Comparison of ENCODE assay signal across 8 mouse cellular contexts in genomic region chr8:94433981-94434466, GRCm38 (mm10). TPM values are rescaled to one million over a fixed set of nuclear protein-coding genes. Genes with fewer than 3 reads are reported as not detected.
A peak's percentile ranks its signal among the peaks of the same experiment; 100 is the strongest.
DNase-seq lines count a peak whose midpoint lies in the region; ATAC-seq and TF ChIP-seq lines count a peak whose summit lies in the region.

Gene Nlrc5 (plus strand): TSS chr8:94434356.

- H3K27ac ChIP-seq in forebrain, embryonic 16.5 days (ENCODE audit: low read length), result no peak within 1 kb of the TSS
- no peak within 1 kb of the TSS for H3K27ac ChIP-seq in layer of hippocampus, adult 2 months
- no peak within 1 kb of the TSS for H3K27ac ChIP-seq in lung, embryonic 14.5 days (ENCODE audit: low read depth)

- peak; percentile 31; the same call in 1 of the 2 replicates for ATAC-seq in forebrain, embryonic 16.5 days
- ATAC-seq in lung, embryonic 14.5 days (ENCODE audit: insufficient read depth), result peak; percentile 63; the same call in 1 of the 2 replicates
- peak; percentile 88 for ATAC-seq in neutrophil, adult 5-6 weeks (ENCODE audit: extremely low read depth, insufficient number of reproducible peaks, low FRiP score, poor library complexity, severe bottlenecking)

- H3K27me3 ChIP-seq in forebrain, embryonic 16.5 days (replicated peaks; ENCODE audit: control insufficient read depth, insufficient read depth, low read length), result 0 out of 2 replicates have a peak, but pooled peaks cover 9% of the 10 kb centered on the region
- H3K27me3 ChIP-seq in lung, embryonic 14.5 days (ENCODE audit: insufficient read depth, low read length), result peaks cover 8% of the 10 kb centered on the region; the same call in 1 of the 2 replicates

- H3K4me3 ChIP-seq in forebrain, embryonic 16.5 days (replicated peaks; ENCODE audit: low read length), result peak within 1 kb of the TSS; percentile 47
- H3K4me3 ChIP-seq in layer of hippocampus, adult 2 months, result peak within 1 kb of the TSS; percentile 49
- peak within 1 kb of the TSS; percentile 40 for H3K4me3 ChIP-seq in lung, embryonic 14.5 days (ENCODE audit: low read depth, low read length)

- DNase-seq in CD8-positive naive resting alpha-beta T cell, adult 2 months (ENCODE audit: low read depth in 2 of 2, low spot score in 2 of 2), result peak; percentile 89 to 90
- peak; percentile 20 for DNase-seq in cerebellum, adult 18-20 months
- peak; percentile 71 to 73 for DNase-seq in heart, postnatal 36 days
- peak; percentile 34 to 39 for DNase-seq in layer of hippocampus, adult 2 months (ENCODE audit: low spot score in 2 of 2)
- DNase-seq in lung, embryonic 14.5 days, result peak; percentile 75
- DNase-seq in testis, postnatal 14 days (ENCODE audit: low spot score), result peak; percentile 15

- peak within 1 kb of the TSS; percentile 25; the same call in 1 of the 2 replicates for H3K9ac ChIP-seq in forebrain, embryonic 16.5 days (replicated peaks; ENCODE audit: low read depth, low read length)
- peak within 1 kb of the TSS; percentile 33; the same call in 1 of the 2 replicates for H3K9ac ChIP-seq in lung, embryonic 14.5 days

- peak within 1 kb of the TSS; percentile 83 for H3K4me2 ChIP-seq in forebrain, embryonic 16.5 days (ENCODE audit: low read length)
- H3K4me2 ChIP-seq in lung, embryonic 14.5 days, result peak within 1 kb of the TSS; percentile 80

- H3K9me3 ChIP-seq in forebrain, embryonic 16.5 days (ENCODE audit: control insufficient read depth, low read length), result no peaks in the 10 kb centered on the region
- H3K9me3 ChIP-seq in lung, embryonic 14.5 days (ENCODE audit: low read depth, low read length), result no peaks in the 10 kb centered on the region

- WGBS in forebrain, embryonic 16.5 days, result 1% methylated on average over 29 of the region's 29 CpGs
- WGBS in lung, embryonic 14.5 days, result 3% methylated on average over 29 of the region's 29 CpGs

- intact Hi-C loops in heart, postnatal 36 days (cut with DNase I), result loop anchor here (1.0 to 5.0 kb wide), 2 partner anchors 58 to 91 kb away; no protein-coding TSS in a partner anchor

- H3K36me3 ChIP-seq in forebrain, embryonic 16.5 days (ENCODE audit: control insufficient read depth, insufficient read depth), result no peaks in the 10 kb centered on the region
- no peaks in the 10 kb centered on the region for H3K36me3 ChIP-seq in lung, embryonic 14.5 days (ENCODE audit: insufficient read depth)

- peaks cover 8% of the 10 kb centered on the region for H3K4me1 ChIP-seq in forebrain, embryonic 16.5 days (replicated peaks; ENCODE audit: control insufficient read depth, insufficient read depth, low read length)
- no peaks in the 10 kb centered on the region for H3K4me1 ChIP-seq in lung, embryonic 14.5 days (ENCODE audit: insufficient read depth)

- peak; percentile 35; the same call in 1 of the 2 replicates for TF ChIP-seq CTCF in layer of hippocampus, adult 2 months (conservative IDR thresholded peaks at IDR 0.05)
- no peak for TF ChIP-seq CTCF in lung, embryonic 14.5 days (IDR thresholded peaks at IDR 0.05; ENCODE audit: low read depth)

RNA-seq across cellular contexts. Expression of gene Nlrc5, which starts in this region (rescaled TPM):
- polyA plus RNA-seq in forebrain, embryonic 16.5 days (2015; fragmentation: Nextera tagmentation; extraction: Ambion mirVana), result 0.28 and 0.47 TPM in 2 replicates
- 1 to 10 TPM; 1.2 to 2.0 TPM for total RNA-seq in heart, postnatal 36 days (2021)
- 1 to 10 TPM in 1 of 2 experiments, under 1 TPM in 1; 0.54 to 1.4 TPM for total RNA-seq in layer of hippocampus, adult 2 months (2021)
- 0.11 and 0.46 TPM in 2 replicates for polyA plus RNA-seq in lung, embryonic 14.5 days (2014; fragmentation: Nextera tagmentation; extraction: Ambion mirVana)
- 64.4 and 66.7 TPM in 2 replicates for total RNA-seq in neutrophil, adult 5-6 weeks (2017)

Comparison
In these comparisons a context has a peak if more than half of its experiments do, and no peak if none do; other contexts are left out.
1. RNA of gene Nlrc5 (total RNA-seq): 64.4 to 66.7 TPM in neutrophil, adult 5-6 weeks; 1.2 to 2.0 TPM in heart, postnatal 36 days and 0.54 to 1.4 TPM in layer of hippocampus, adult 2 months; every median in the first group is over 10 times any median in the second.
2. Peak in ATAC-seq, H3K4me3 ChIP-seq, H3K9ac ChIP-seq and H3K4me2 ChIP-seq in forebrain, embryonic 16.5 days; RNA of the gene not detected or under 1 TPM.
3. Peak in DNase-seq, ATAC-seq, H3K4me3 ChIP-seq, H3K9ac ChIP-seq and H3K4me2 ChIP-seq in lung, embryonic 14.5 days; RNA of the gene not detected or under 1 TPM.
4. DNase-seq: peak in every context shown above with its lines; median percentile 90 in CD8-positive naive resting alpha-beta T cell, adult 2 months; 75 in lung, embryonic 14.5 days; 72 in heart, postnatal 36 days; 36 in layer of hippocampus, adult 2 months; 20 in cerebellum, adult 18-20 months; 15 in testis, postnatal 14 days.
5. ATAC-seq: peak in every context shown above with its lines; median percentile 88 in neutrophil, adult 5-6 weeks; 63 in lung, embryonic 14.5 days; 31 in forebrain, embryonic 16.5 days.
6. Peak in every context shown above with its lines, with median percentiles within 50 percentile points of each other: H3K4me3 ChIP-seq.